8 mouse cellular contexts compared by ENCODE assay signal in genomic region chr2:128968475-128969083, GRCm38 (mm10). TPM values are rescaled to one million over a fixed set of nuclear protein-coding genes. Genes with fewer than 3 reads are reported as not detected.
DNase-seq lines count a peak whose midpoint lies in the region; ATAC-seq and TF ChIP-seq lines count a peak whose summit lies in the region.

No protein-coding gene starts in this region.

- DNase-seq in cerebellum, adult 2 months, result peak in 1 of 2 experiments; percentile 14
- no peak for DNase-seq in cerebellum, adult 9-10 months
- DNase-seq in neural tube, embryonic 11.5 days (ENCODE audit: low spot score), result no peak
- DNase-seq in neural tube, embryonic 10.5 days (ENCODE audit: extremely low spot score, low spot score), result no peak
- no peak for DNase-seq in stomach, postnatal 0 days (ENCODE audit: low spot score)
- DNase-seq in testis, postnatal 10 days (ENCODE audit: low spot score), result no peak
- DNase-seq in cerebellum, adult 9-11 months, result no peak

- no peaks in the 10 kb centered on the region for H3K36me3 ChIP-seq in neural tube, embryonic 11.5 days (ENCODE audit: control insufficient read depth, insufficient read depth, low read length)
- H3K36me3 ChIP-seq in limb, embryonic 15.5 days, result no peaks in the 10 kb centered on the region
- H3K36me3 ChIP-seq in stomach, postnatal 0 days (ENCODE audit: control insufficient read depth, insufficient read depth, low read length), result no peaks in the 10 kb centered on the region

- peak overlapping the region; percentile 88 for H3K4me3 ChIP-seq in cerebellum, adult 2 months (replicated peaks; ENCODE audit: insufficient read depth, low read depth, low read length)
- peak overlapping the region; percentile 89; the same call in 1 of the 2 replicates for H3K4me3 ChIP-seq in neural tube, embryonic 11.5 days (ENCODE audit: low read depth, low read length)
- peak overlapping the region; percentile 89 for H3K4me3 ChIP-seq in limb, embryonic 15.5 days
- peak overlapping the region; percentile 97 for H3K4me3 ChIP-seq in stomach, postnatal 0 days (ENCODE audit: low read depth, low read length)

- TF ChIP-seq POLR2A in cerebellum, adult 2 months (IDR thresholded peaks at IDR 0.05; ENCODE audit: borderline replicate concordance, insufficient read depth, low read length), result no peak

- no peaks in the 10 kb centered on the region; the same call in 1 of the 2 replicates for H3K4me1 ChIP-seq in cerebellum, adult 2 months (ENCODE audit: control insufficient read depth, insufficient read depth, low read length)
- peaks cover 7% of the 10 kb centered on the region for H3K4me1 ChIP-seq in neural tube, embryonic 11.5 days (ENCODE audit: control insufficient read depth, insufficient read depth, low read length)
- peaks cover 7% of the 10 kb centered on the region for H3K4me1 ChIP-seq in limb, embryonic 15.5 days
- no peaks in the 10 kb centered on the region for H3K4me1 ChIP-seq in stomach, postnatal 0 days (replicated peaks; ENCODE audit: control insufficient read depth, insufficient read depth)

- peak overlapping the region; percentile 53 for H3K4me2 ChIP-seq in neural tube, embryonic 11.5 days (ENCODE audit: low read depth)
- H3K4me2 ChIP-seq in limb, embryonic 15.5 days, result peak overlapping the region; percentile 40
- H3K4me2 ChIP-seq in stomach, postnatal 0 days (replicated peaks; ENCODE audit: low read depth), result peak overlapping the region; percentile 58

- no peaks in the 10 kb centered on the region for H3K27me3 ChIP-seq in cerebellum, adult 2 months (ENCODE audit: control insufficient read depth, insufficient read depth, low read length)
- no peaks in the 10 kb centered on the region for H3K27me3 ChIP-seq in neural tube, embryonic 11.5 days (ENCODE audit: control insufficient read depth, insufficient read depth, low read length)
- H3K27me3 ChIP-seq in limb, embryonic 15.5 days, result no peaks in the 10 kb centered on the region
- no peaks in the 10 kb centered on the region for H3K27me3 ChIP-seq in stomach, postnatal 0 days (ENCODE audit: control insufficient read depth, insufficient read depth, low read length)

- TF ChIP-seq EP300 in stomach, postnatal 0 days (optimal IDR thresholded peaks at IDR 0.05), result peak; percentile 18

- no peak for TF ChIP-seq CTCF in cerebellum, adult 2 months (IDR thresholded peaks at IDR 0.05; ENCODE audit: borderline replicate concordance, insufficient read depth, low read depth, low read length)
- TF ChIP-seq CTCF in stomach, postnatal 0 days (IDR thresholded peaks at IDR 0.05; ENCODE audit: low read depth), result no peak

- H3K27ac ChIP-seq in cerebellum, adult 2 months (ENCODE audit: insufficient read depth, low read length), result no peak overlapping the region
- no peak overlapping the region for H3K27ac ChIP-seq in neural tube, embryonic 11.5 days (ENCODE audit: low read depth, low read length)
- peak overlapping the region; percentile 100; the same call in 1 of the 2 replicates for H3K27ac ChIP-seq in limb, embryonic 15.5 days
- H3K27ac ChIP-seq in stomach, postnatal 0 days (replicated peaks), result no peak overlapping the region

- no peak for ATAC-seq in neural tube, embryonic 11.5 days (ENCODE audit: insufficient read depth, low FRiP score, low TSS enrichment)
- no peak for ATAC-seq in limb, embryonic 15.5 days (ENCODE audit: insufficient number of reproducible peaks, low FRiP score, low TSS enrichment, low read depth)
- ATAC-seq in stomach, postnatal 0 days (ENCODE audit: low FRiP score, low TSS enrichment), result no peak

- H3K9me3 ChIP-seq in neural tube, embryonic 11.5 days (ENCODE audit: control insufficient read depth, low read length), result no peaks in the 10 kb centered on the region
- no peaks in the 10 kb centered on the region for H3K9me3 ChIP-seq in limb, embryonic 15.5 days
- no peaks in the 10 kb centered on the region for H3K9me3 ChIP-seq in stomach, postnatal 0 days (ENCODE audit: control insufficient read depth, low read length)

- no peak overlapping the region for H3K9ac ChIP-seq in neural tube, embryonic 11.5 days (ENCODE audit: low read length)
- H3K9ac ChIP-seq in limb, embryonic 15.5 days, result peak overlapping the region; percentile 99
- no peak overlapping the region for H3K9ac ChIP-seq in stomach, postnatal 0 days (ENCODE audit: low read length)

RNA-seq across cellular contexts. Expression of gene Gm10762, which starts 1.1 kb away (rescaled TPM):
- polyA plus RNA-seq in cerebellum, adult 2 months (2012; rRNA removed), result 4.4 and 4.9 TPM in 2 replicates
- 15.8 and 17.9 TPM in 2 replicates for polyA plus RNA-seq in neural tube, embryonic 11.5 days (2014; fragmentation: Nextera tagmentation; extraction: Ambion mirVana)
- polyA plus RNA-seq in limb, embryonic 15.5 days (2015; fragmentation: Nextera tagmentation; extraction: Ambion mirVana), result 12.7 and 14.8 TPM in 2 replicates
- polyA plus RNA-seq in stomach, postnatal 0 days (2015; fragmentation: Nextera tagmentation; extraction: Ambion mirVana), result 11.5 and 11.8 TPM in 2 replicates

RNA-seq across cellular contexts. Expression of gene Zc3h6, which starts 1.4 kb away (rescaled TPM):
- 7.8 and 9.4 TPM in 2 replicates for polyA plus RNA-seq in cerebellum, adult 2 months (2012; rRNA removed)
- 1.5 and 1.6 TPM in 2 replicates for polyA plus RNA-seq in neural tube, embryonic 11.5 days (2014; fragmentation: Nextera tagmentation; extraction: Ambion mirVana)
- polyA plus RNA-seq in limb, embryonic 15.5 days (2015; fragmentation: Nextera tagmentation; extraction: Ambion mirVana), result 2.0 and 2.1 TPM in 2 replicates
- polyA plus RNA-seq in stomach, postnatal 0 days (2015; fragmentation: Nextera tagmentation; extraction: Ambion mirVana), result 2.3 and 2.6 TPM in 2 replicates

RNA-seq across cellular contexts. Expression of gene Zc3h8, which starts 24.7 kb away (rescaled TPM):
- 6.5 and 7.3 TPM in 2 replicates for polyA plus RNA-seq in cerebellum, adult 2 months (2012; rRNA removed)
- 9.1 and 9.9 TPM in 2 replicates for polyA plus RNA-seq in neural tube, embryonic 11.5 days (2014; fragmentation: Nextera tagmentation; extraction: Ambion mirVana)
- polyA plus RNA-seq in limb, embryonic 15.5 days (2015; fragmentation: Nextera tagmentation; extraction: Ambion mirVana), result 5.2 and 6.4 TPM in 2 replicates
- polyA plus RNA-seq in stomach, postnatal 0 days (2015; fragmentation: Nextera tagmentation; extraction: Ambion mirVana), result 4.6 and 4.8 TPM in 2 replicates
